Mouse (Mus musculus) granulocyte monocyte progenitor cell, adult 5-6 weeks (primary cell): ENCODE results near the gene Nabp1. TPM values are rescaled to one million over a fixed set of nuclear protein-coding genes. Genes with fewer than 3 reads are reported as not detected.

Source experiments
- ATAC-seq: replicated peaks from 2 replicates; pipeline ENCODE4 v1.8.0; 2016; ENCODE audit warnings: mild to moderate bottlenecking, moderate TSS enrichment, inconsistent platforms; ENCODE audit not compliant: poor library complexity, severe bottlenecking
- total RNA-seq, 2 experiments: library from RNA; stranded (forward) in 1 of 2; stranded (reverse) in 1 of 2; fragments of 200-712, 200-1000 nt in 1 of 2; fragments of >200 nt in 1 of 2; fragmentation: Nextera tagmentation in 1 of 2; gene quantifications; 2 replicates each; pipeline ENCODE4 v1.2.3; 2014 to 2017

The Nabp1 gene
- total RNA-seq, 2 experiments from 2014 or later = 7.0 to 14.7 TPM

- no peak for ATAC-seq
Measured at GRCm38 (mm10) chr1:51418753-51419152, 59.5 kb downstream of the Nabp1 start.

Other genes starting within 250 kb of the Nabp1 start
- not detected in 2 replicates for gene Cavin2, start 189.3 kb downstream of the Nabp1 start, total RNA-seq (2014; fragmentation: Nextera tagmentation)
- gene Cavin2, start 189.3 kb downstream of the Nabp1 start, total RNA-seq (2017) = 1.6 and 2.2 TPM in 2 replicates